8 mouse cellular contexts compared by ENCODE assay signal in the genomic region with DNA sequence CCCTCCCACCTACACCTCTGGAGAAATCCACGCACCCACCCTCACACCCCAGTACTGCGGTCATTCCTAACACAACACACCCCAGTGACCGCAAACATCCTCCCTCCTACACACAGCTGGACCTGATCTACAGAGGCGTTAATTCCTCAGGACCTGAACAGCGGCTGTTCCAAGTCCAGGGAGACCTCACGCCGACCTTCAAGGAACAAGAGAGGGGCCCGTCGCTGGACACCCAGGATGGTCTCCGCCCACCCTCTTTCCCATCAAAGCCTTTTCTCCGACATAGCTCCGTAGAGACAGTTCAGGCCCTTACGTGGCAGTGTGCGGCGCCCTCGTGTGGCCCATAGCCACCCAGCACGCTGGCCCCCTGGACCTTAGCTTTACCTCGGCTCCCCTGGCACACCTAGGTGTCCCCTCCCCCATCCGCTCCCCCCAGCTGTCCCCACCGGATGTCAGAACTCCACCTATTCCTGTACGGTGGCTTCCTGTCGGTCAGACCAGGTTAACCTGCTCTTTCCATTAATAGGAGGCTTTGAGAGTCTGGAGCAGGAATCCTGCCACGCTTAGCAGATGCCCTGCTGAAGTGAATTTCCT. TPM values are rescaled to one million over a fixed set of nuclear protein-coding genes. Genes with fewer than 3 reads are reported as not detected.
DNase-seq lines count a peak whose midpoint lies in the region; ATAC-seq and TF ChIP-seq lines count a peak whose summit lies in the region.

No protein-coding gene starts in this region.

- TF ChIP-seq POLR2A in brain, embryonic 14.5 days (IDR thresholded peaks at IDR 0.05; ENCODE audit: borderline replicate concordance, extremely low read depth, insufficient read depth, insufficient read length, poor library complexity, severe bottlenecking): no peak

- H3K27ac ChIP-seq in heart, embryonic 14.5 days (replicated peaks in 1 of 2; ENCODE audit: control insufficient read depth in 1 of 2, insufficient read depth in 1 of 2, low read depth in 2 of 2, low read length in 2 of 2): no peak overlapping the region
- peak overlapping the region; percentile 96 for H3K27ac ChIP-seq in liver, embryonic 15.5 days (replicated peaks)
- H3K27ac ChIP-seq in neural tube, embryonic 12.5 days: no peak overlapping the region
- no peak overlapping the region for H3K27ac ChIP-seq in stomach, embryonic 16.5 days (ENCODE audit: low read length)

- H3K9me3 ChIP-seq in erythroblast, embryonic 14.5 days (ENCODE audit: control insufficient read depth, low read length): peaks cover 11% of the 10 kb centered on the region
- no peaks in the 10 kb centered on the region for H3K9me3 ChIP-seq in heart, embryonic 14.5 days (ENCODE audit: control insufficient read depth, low read length)
- no peaks in the 10 kb centered on the region for H3K9me3 ChIP-seq in liver, embryonic 15.5 days (replicated peaks)
- H3K9me3 ChIP-seq in neural tube, embryonic 12.5 days: no peaks in the 10 kb centered on the region
- no peaks in the 10 kb centered on the region; the same call in 1 of the 2 replicates for H3K9me3 ChIP-seq in stomach, embryonic 16.5 days (replicated peaks; ENCODE audit: control insufficient read depth, low read length)

- H3K36me3 ChIP-seq in erythroblast, embryonic 14.5 days (ENCODE audit: control insufficient read depth): peaks cover 2% of the 10 kb centered on the region
- no peaks in the 10 kb centered on the region for H3K36me3 ChIP-seq in heart, embryonic 14.5 days (ENCODE audit: control insufficient read depth, insufficient read depth, low read length)
- no peaks in the 10 kb centered on the region for H3K36me3 ChIP-seq in liver, embryonic 15.5 days (replicated peaks)
- H3K36me3 ChIP-seq in neural tube, embryonic 12.5 days: no peaks in the 10 kb centered on the region
- H3K36me3 ChIP-seq in stomach, embryonic 16.5 days (ENCODE audit: control insufficient read depth, insufficient read depth, low read length): no peaks in the 10 kb centered on the region

- no peaks in the 10 kb centered on the region for H3K27me3 ChIP-seq in erythroblast, embryonic 14.5 days (ENCODE audit: control insufficient read depth)
- H3K27me3 ChIP-seq in heart, embryonic 14.5 days (ENCODE audit: control insufficient read depth, insufficient read depth, low read length): no peaks in the 10 kb centered on the region
- no peaks in the 10 kb centered on the region for H3K27me3 ChIP-seq in liver, embryonic 15.5 days
- H3K27me3 ChIP-seq in neural tube, embryonic 12.5 days (replicated peaks): no peaks in the 10 kb centered on the region
- H3K27me3 ChIP-seq in stomach, embryonic 16.5 days (ENCODE audit: control insufficient read depth, insufficient read depth, low read length): no peaks in the 10 kb centered on the region

- peak overlapping the region; percentile 68 for H3K9ac ChIP-seq in heart, embryonic 14.5 days (ENCODE audit: low read length)
- H3K9ac ChIP-seq in liver, embryonic 15.5 days: peak overlapping the region; percentile 55
- H3K9ac ChIP-seq in neural tube, embryonic 12.5 days: peak overlapping the region; percentile 45
- H3K9ac ChIP-seq in stomach, embryonic 16.5 days (ENCODE audit: low read length): peak overlapping the region; percentile 67

- WGBS in heart, embryonic 14.5 days: 3% methylated on average over 23 of the region's 23 CpGs
- 5% methylated on average over 23 of the region's 23 CpGs for WGBS in liver, embryonic 15.5 days (ENCODE audit: insufficient replicate concordance)
- WGBS in neural tube, embryonic 12.5 days: 4% methylated on average over 23 of the region's 23 CpGs
- WGBS in stomach, embryonic 16.5 days: 3% methylated on average over 23 of the region's 23 CpGs

- peak overlapping the region; percentile 64 for H3K4me3 ChIP-seq in erythroblast, embryonic 14.5 days (replicated peaks)
- peak overlapping the region; percentile 45 to 48 for H3K4me3 ChIP-seq in heart, embryonic 14.5 days (ENCODE audit: control insufficient read depth in 1 of 2, insufficient read depth in 1 of 2, low read depth in 1 of 2, low read length in 2 of 2)
- H3K4me3 ChIP-seq in liver, embryonic 15.5 days (replicated peaks): peak overlapping the region; percentile 54
- H3K4me3 ChIP-seq in neural tube, embryonic 12.5 days: peak overlapping the region; percentile 36
- H3K4me3 ChIP-seq in stomach, embryonic 16.5 days (replicated peaks; ENCODE audit: low read length): peak overlapping the region; percentile 44

- peak; percentile 79 for TF ChIP-seq CTCF in brain, embryonic 14.5 days (IDR thresholded peaks at IDR 0.05; ENCODE audit: borderline replicate concordance, extremely low read depth, insufficient read depth, insufficient read length)

- peak overlapping the region; percentile 91 for H3K4me2 ChIP-seq in heart, embryonic 14.5 days (ENCODE audit: low read length)
- peak overlapping the region; percentile 86 for H3K4me2 ChIP-seq in liver, embryonic 15.5 days
- H3K4me2 ChIP-seq in neural tube, embryonic 12.5 days (replicated peaks): peak overlapping the region; percentile 72
- H3K4me2 ChIP-seq in stomach, embryonic 16.5 days (ENCODE audit: low read depth, low read length): peak overlapping the region; percentile 86

- peak; percentile 86 for DNase-seq in brain, embryonic 14.5 days (ENCODE audit: low read depth)
- peak; percentile 90 for DNase-seq in kidney, postnatal 10 days

- peaks cover 63% of the 10 kb centered on the region for H3K4me1 ChIP-seq in erythroblast, embryonic 14.5 days (ENCODE audit: control insufficient read depth)
- peaks cover 20 to 23% of the 10 kb centered on the region in 2 experiments for H3K4me1 ChIP-seq in heart, embryonic 14.5 days (ENCODE audit: control insufficient read depth in 2 of 2, insufficient read depth in 2 of 2, low read length in 2 of 2)
- peaks cover 63% of the 10 kb centered on the region for H3K4me1 ChIP-seq in liver, embryonic 15.5 days (replicated peaks)
- H3K4me1 ChIP-seq in neural tube, embryonic 12.5 days: peaks cover 16% of the 10 kb centered on the region
- peaks cover 25% of the 10 kb centered on the region for H3K4me1 ChIP-seq in stomach, embryonic 16.5 days (ENCODE audit: control insufficient read depth, insufficient read depth, low read length)

- peak; percentile 70 for ATAC-seq in CD4-positive, CD25-positive, alpha-beta regulatory T cell, adult 4 months
- peak; percentile 79 for ATAC-seq in heart, embryonic 14.5 days (ENCODE audit: insufficient number of reproducible peaks, insufficient read depth, low FRiP score, low read depth)
- peak; percentile 15; the same call in 1 of the 2 replicates for ATAC-seq in liver, embryonic 15.5 days (ENCODE audit: insufficient read depth)
- peak; percentile 90 for ATAC-seq in neural tube, embryonic 12.5 days (ENCODE audit: low FRiP score, low read depth)
- ATAC-seq in stomach, embryonic 16.5 days (ENCODE audit: insufficient read depth, low FRiP score): peak; percentile 77

RNA-seq across cellular contexts. Expression of a gene that starts 36.9 kb away (rescaled TPM):
- 1 to 10 TPM; 6.0 to 6.6 TPM for polyA plus RNA-seq in CD4-positive, CD25-positive, alpha-beta regulatory T cell, adult 4 months (2017; shearing (Covaris generic))
- polyA plus RNA-seq in brain, embryonic 14.5 days (2012; rRNA removed): 6.7 and 7.3 TPM in 2 replicates
- 12.8 and 18.6 TPM in 2 replicates for polyA plus RNA-seq in erythroblast, embryonic 14.5 days (2012)
- 82.5 and 89.5 TPM in 2 replicates for polyA plus RNA-seq in heart, embryonic 14.5 days (2014; fragmentation: Nextera tagmentation; extraction: Ambion mirVana)
- 86.3 and 95.2 TPM in 2 replicates for polyA plus RNA-seq in liver, embryonic 15.5 days (2015; fragmentation: Nextera tagmentation; extraction: Ambion mirVana)
- polyA plus RNA-seq in neural tube, embryonic 12.5 days (2016; fragmentation: Nextera tagmentation; extraction: Ambion mirVana): 17.9 and 21.3 TPM in 2 replicates
- 36.6 and 36.8 TPM in 2 replicates for polyA plus RNA-seq in stomach, embryonic 16.5 days (2015; fragmentation: Nextera tagmentation; extraction: Ambion mirVana)

Comparison
In these comparisons a context has a peak if more than half of its experiments do, and no peak if none do; other contexts are left out.
1. ATAC-seq: peak in every context shown above with its lines; median percentile 90 in neural tube, embryonic 12.5 days; 79 in heart, embryonic 14.5 days; 77 in stomach, embryonic 16.5 days; 70 in CD4-positive, CD25-positive, alpha-beta regulatory T cell, adult 4 months; 15 in liver, embryonic 15.5 days.